Mouse (Mus musculus) embryonic facial prominence, embryonic 13.5 days (tissue): ENCODE measurements around the gene Ccr3. TPM values are rescaled to one million over a fixed set of nuclear protein-coding genes. Genes with fewer than 3 reads are reported as not detected.
"Not testable (repeated sequence)": the region's sequence is repeated elsewhere in the genome, so short reads cannot be mapped to it uniquely, and the experiment has no call there.

ENCODE experiments used
- ATAC-seq: fragments of 200-750 bp; cut with Nextera tagmentation; 2 replicates; pipeline ENCODE4 v1.8.0; 2017; ENCODE audit warnings: low read depth; ENCODE audit not compliant: insufficient number of reproducible peaks, insufficient read depth, low FRiP score, low TSS enrichment
- H3K27ac ChIP-seq: fragments of 300-500 bp; sonication (generic); 2 replicates; pipeline ENCODE4 v1.5.1; 2015; ENCODE audit warnings: moderate library complexity, mild to moderate bottlenecking, inconsistent platforms
- H3K27me3 ChIP-seq: fragments of 300-500 bp; sonication (generic); 2 replicates; pipeline ENCODE4 v1.6.1; 2015; ENCODE audit warnings: mild to moderate bottlenecking, inconsistent platforms
- H3K36me3 ChIP-seq: fragments of 300-500 bp; sonication (generic); 2 replicates; pipeline ENCODE4 v1.6.1; 2015; ENCODE audit warnings: mild to moderate bottlenecking, inconsistent platforms
- H3K4me1 ChIP-seq: fragments of 300-500 bp; sonication (generic); 2 replicates; pipeline ENCODE4 v1.6.1; 2015; ENCODE audit warnings: inconsistent platforms
- H3K4me2 ChIP-seq: fragments of 300-500 bp; sonication (generic); 2 replicates; pipeline ENCODE4 v1.6.1; 2015; ENCODE audit warnings: moderate library complexity, mild to moderate bottlenecking, inconsistent platforms
- H3K4me3 ChIP-seq: fragments of 300-500 bp; sonication (generic); 2 replicates; pipeline ENCODE4 v1.5.1; 2015; ENCODE audit warnings: mild to moderate bottlenecking, inconsistent platforms
- H3K9ac ChIP-seq: fragments of 300-500 bp; sonication (generic); 2 replicates; pipeline ENCODE4 v1.6.1; 2015; ENCODE audit warnings: mild to moderate bottlenecking, inconsistent platforms
- H3K9me3 ChIP-seq: fragments of 300-500 bp; sonication (generic); 2 replicates; pipeline ENCODE4 v1.6.1; 2016; ENCODE audit warnings: inconsistent platforms
- WGBS: fragments of 180-500 bp; shearing (Covaris S2); methylation state at CpG from one replicate; pipeline ENCODE4 v1.1.7; 2015; ENCODE audit warnings: mixed read lengths; 5-methylcytosine and 5-hydroxymethylcytosine counted together
- polyA plus RNA-seq: library from polyadenylated mRNA; unstranded; fragments of >200 nt; fragmentation: Nextera tagmentation; extraction: Ambion mirVana; gene quantifications from 2 replicates; pipeline ENCODE4 v1.2.1, GENCODE M21; 2015

The Ccr3 gene
- 0.06 and 0.10 TPM in 2 replicates for polyA plus RNA-seq

GRCm38 (mm10) chr9:124021672-124022071 lies at the start of gene Ccr3:
TSS of gene Ccr3 (plus strand) at chr9:124021972.
- H3K4me3 ChIP-seq = no peak within 1 kb of the TSS
- H3K4me1 ChIP-seq = no peaks in the 10 kb centered on the region
- WGBS = 85% methylated on average over 1 of the region's 1 CpGs
- H3K4me2 ChIP-seq = no peak within 1 kb of the TSS
- H3K27me3 ChIP-seq = no peaks in the 10 kb centered on the region
- H3K27ac ChIP-seq = no peak within 1 kb of the TSS
- no peak within 1 kb of the TSS for H3K9ac ChIP-seq
- H3K36me3 ChIP-seq = no peaks in the 10 kb centered on the region
- no peak for ATAC-seq
- H3K9me3 ChIP-seq = no peaks in the 10 kb centered on the region

GRCm38 (mm10) chr9:123975630-123976029 lies 46.1 kb upstream of the Ccr3 start:
- no peaks in the 10 kb centered on the region for H3K4me1 ChIP-seq
- no peak overlapping the region for H3K9ac ChIP-seq
- WGBS = 67% methylated on average over 2 of the region's 2 CpGs
- H3K9me3 ChIP-seq = no peaks in the 10 kb centered on the region
- H3K4me2 ChIP-seq = no peak overlapping the region
- H3K27ac ChIP-seq = no peak overlapping the region
- no peaks in the 10 kb centered on the region for H3K36me3 ChIP-seq
- H3K27me3 ChIP-seq = no peaks in the 10 kb centered on the region
- H3K4me3 ChIP-seq = no peak overlapping the region
- no peak for ATAC-seq

GRCm38 (mm10) chr9:123976876-123977663 lies 44.7 kb upstream of the Ccr3 start:
- H3K9me3 ChIP-seq = no peaks in the 10 kb centered on the region
- no peaks in the 10 kb centered on the region for H3K36me3 ChIP-seq
- ATAC-seq = no peak
- no peak overlapping the region for H3K9ac ChIP-seq
- no peak overlapping the region for H3K4me2 ChIP-seq
- WGBS = 80% methylated on average over 9 of the region's 9 CpGs
- H3K4me1 ChIP-seq = no peaks in the 10 kb centered on the region
- no peak overlapping the region for H3K4me3 ChIP-seq
- no peaks in the 10 kb centered on the region for H3K27me3 ChIP-seq
- H3K27ac ChIP-seq = no peak overlapping the region

- no peak for ATAC-seq
- 74% methylated on average over 1 of the region's 1 CpGs for WGBS
- H3K36me3 ChIP-seq = no peaks in the 10 kb centered on the region
- H3K4me2 ChIP-seq = no peak within 1 kb of the TSS
- H3K4me1 ChIP-seq = no peaks in the 10 kb centered on the region
- no peaks in the 10 kb centered on the region for H3K9me3 ChIP-seq
- no peak within 1 kb of the TSS for H3K27ac ChIP-seq
- H3K4me3 ChIP-seq = no peak within 1 kb of the TSS
- H3K9ac ChIP-seq = no peak within 1 kb of the TSS
- no peaks in the 10 kb centered on the region for H3K27me3 ChIP-seq
Observed at GRCm38 (mm10) chr9:123978308-123978707, 43.5 kb upstream of the Ccr3 start, which contains the start of gene Ccr1l1. TSS of gene Ccr1l1 (minus strand) at chr9:123978408.

- H3K27me3 ChIP-seq, H3K27ac ChIP-seq, H3K4me1 ChIP-seq, ATAC-seq, H3K9ac ChIP-seq, H3K36me3 ChIP-seq, H3K4me3 ChIP-seq, H3K4me2 ChIP-seq, H3K9me3 ChIP-seq: not testable (repeated sequence)
- WGBS = no CpG with 5 or more reads among the region's 3 CpGs
Observed at GRCm38 (mm10) chr9:123980858-123981475, 40.8 kb upstream of the Ccr3 start.

GRCm38 (mm10) chr9:123981909-123982308 lies 39.9 kb upstream of the Ccr3 start:
- Histone ChIP-seq H3K4me3 (no peak overlapping the region), H3K9ac (no peak overlapping the region), H3K4me2 (no peak overlapping the region), H3K4me1 (no peaks in the 10 kb centered on the region), H3K27me3 (no peaks in the 10 kb centered on the region), H3K9me3 (no peaks in the 10 kb centered on the region), H3K27ac (no peak overlapping the region), H3K36me3 (no peaks in the 10 kb centered on the region)
- 78% methylated on average over 4 of the region's 4 CpGs for WGBS
- no peak for ATAC-seq

- Histone ChIP-seq H3K36me3 (no peaks in the 10 kb centered on the region), H3K9me3 (no peaks in the 10 kb centered on the region), H3K4me3 (no peak overlapping the region), H3K27ac (no peak overlapping the region), H3K4me1 (no peaks in the 10 kb centered on the region), H3K27me3 (no peaks in the 10 kb centered on the region), H3K9ac (no peak overlapping the region), H3K4me2 (no peak overlapping the region)
- 92% methylated on average over 1 of the region's 1 CpGs for WGBS
- ATAC-seq = no peak
Observed at GRCm38 (mm10) chr9:123982720-123983119, 39.1 kb upstream of the Ccr3 start.

GRCm38 (mm10) chr9:123984943-123985342 lies 36.8 kb upstream of the Ccr3 start:
- H3K9ac ChIP-seq = no peak overlapping the region
- ATAC-seq = no peak
- H3K4me1 ChIP-seq = no peaks in the 10 kb centered on the region
- H3K4me3 ChIP-seq = no peak overlapping the region
- H3K27me3 ChIP-seq = no peaks in the 10 kb centered on the region
- H3K4me2 ChIP-seq = no peak overlapping the region
- H3K36me3 ChIP-seq = no peaks in the 10 kb centered on the region
- H3K27ac ChIP-seq = no peak overlapping the region
- no peaks in the 10 kb centered on the region for H3K9me3 ChIP-seq

GRCm38 (mm10) chr9:123986217-123986616 lies 35.6 kb upstream of the Ccr3 start:
- ATAC-seq = no peak
- no peak overlapping the region for H3K4me2 ChIP-seq
- no peak overlapping the region for H3K9ac ChIP-seq
- no peaks in the 10 kb centered on the region for H3K4me1 ChIP-seq
- H3K27me3 ChIP-seq = no peaks in the 10 kb centered on the region
- 85% methylated on average over 2 of the region's 2 CpGs for WGBS
- H3K9me3 ChIP-seq = no peaks in the 10 kb centered on the region
- H3K27ac ChIP-seq = no peak overlapping the region
- no peaks in the 10 kb centered on the region for H3K36me3 ChIP-seq
- H3K4me3 ChIP-seq = no peak overlapping the region

- H3K9ac ChIP-seq = no peak overlapping the region
- no peak overlapping the region for H3K4me2 ChIP-seq
- no peak for ATAC-seq
- no peaks in the 10 kb centered on the region for H3K9me3 ChIP-seq
- H3K27ac ChIP-seq = no peak overlapping the region
- H3K4me3 ChIP-seq = no peak overlapping the region
- no peaks in the 10 kb centered on the region for H3K4me1 ChIP-seq
- 65% methylated on average over 3 of the region's 3 CpGs for WGBS
- H3K27me3 ChIP-seq = no peaks in the 10 kb centered on the region
- H3K36me3 ChIP-seq = no peaks in the 10 kb centered on the region
Observed at GRCm38 (mm10) chr9:123989671-123990070, 32.1 kb upstream of the Ccr3 start.

- ATAC-seq = no peak
- H3K27me3 ChIP-seq = no peaks in the 10 kb centered on the region
- no peak overlapping the region for H3K9ac ChIP-seq
- no peak overlapping the region for H3K4me3 ChIP-seq
- H3K27ac ChIP-seq = no peak overlapping the region
- 59% methylated on average over 1 of the region's 1 CpGs for WGBS
- no peak overlapping the region for H3K4me2 ChIP-seq
- no peaks in the 10 kb centered on the region for H3K9me3 ChIP-seq
- no peaks in the 10 kb centered on the region for H3K4me1 ChIP-seq
- H3K36me3 ChIP-seq = no peaks in the 10 kb centered on the region
Observed at GRCm38 (mm10) chr9:123991312-123991906, 30.4 kb upstream of the Ccr3 start.

- 74% methylated on average over 3 of the region's 3 CpGs for WGBS
- H3K9me3 ChIP-seq = no peaks in the 10 kb centered on the region
Observed at GRCm38 (mm10) chr9:123997719-123998118, 24.1 kb upstream of the Ccr3 start.

More at GRCm38 (mm10) chr9:123997719-123998118, 24.1 kb upstream of the Ccr3 start:
- no peaks in the 10 kb centered on the region for H3K4me1 ChIP-seq
- no peak overlapping the region for H3K9ac ChIP-seq
- no peak overlapping the region for H3K4me2 ChIP-seq
- H3K36me3 ChIP-seq = no peaks in the 10 kb centered on the region
- H3K27ac ChIP-seq = no peak overlapping the region
- no peak overlapping the region for H3K4me3 ChIP-seq
- no peaks in the 10 kb centered on the region for H3K27me3 ChIP-seq
- ATAC-seq = no peak
